Mouse (Mus musculus): ENCODE measurements around the gene Nabp2. TPM values are rescaled to one million over a fixed set of nuclear protein-coding genes. Genes with fewer than 3 reads are reported as not detected.

The Nabp2 gene
- total and polyA plus RNA-seq, 3 experiments, result 40.3 to 123 (median 43.7) TPM

DNA sequence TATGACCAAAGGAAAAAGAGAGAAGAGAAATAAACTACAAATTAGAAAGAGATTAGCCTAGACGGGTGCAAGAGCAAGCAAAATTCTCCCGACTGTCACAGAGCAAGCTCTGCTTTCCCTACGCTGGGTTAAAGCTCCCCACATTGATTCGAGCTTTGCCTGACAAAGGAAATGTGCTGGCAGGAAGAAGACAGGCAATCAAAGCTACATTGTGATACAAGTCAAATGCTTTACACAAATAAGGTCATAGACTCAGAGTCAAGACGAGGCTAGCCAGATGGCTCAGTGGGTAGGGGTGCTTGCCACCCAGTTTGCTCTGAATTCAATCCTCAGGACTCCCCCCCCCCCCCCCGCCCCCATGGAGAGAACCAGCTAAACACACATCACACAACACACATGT, 41.3 kb downstream of the Nabp2 start:
- Histone ChIP-seq H3K9ac (ENCODE audit: insufficient read depth, low read depth) (no peak overlapping the region), H3K4me1 (ENCODE audit: control insufficient read depth in 1 of 2, insufficient read depth in 2 of 2) (peaks cover 3 to 22% of the 10 kb centered on the region in 2 experiments; a peak in 3 of 4 replicates), H3K27ac (ENCODE audit: insufficient read depth, low read depth) (no peak overlapping the region), H3K4me2 (ENCODE audit: insufficient read depth, low read depth, poor library complexity, severe bottlenecking) (no peak overlapping the region), H3K79me2 (replicated peaks; ENCODE audit: control insufficient read depth, extremely low read depth, insufficient read depth, poor library complexity, severe bottlenecking) (no peaks in the 10 kb centered on the region), H3K36me3 (replicated peaks in 1 of 2; ENCODE audit: control insufficient read depth in 1 of 2, insufficient read depth in 1 of 2, low read length in 1 of 2) (peaks cover 4 to 12% of the 10 kb centered on the region in 2 experiments), H3K9me3 (replicated peaks; ENCODE audit: low read length) (no peaks in the 10 kb centered on the region), H3K27me3 (replicated peaks) (no peaks in the 10 kb centered on the region), H3K4me3 (replicated peaks in 1 of 3; ENCODE audit: low read depth in 2 of 3, low read length in 2 of 3, poor library complexity in 1 of 3) (no peak overlapping the region)
- DNase-seq (ENCODE audit: extremely low read depth), result no peak
- dilution Hi-C loops (cut with MboI; ENCODE audit: extremely low pct_ligation_motif_present, extremely low pct_unique_long_range_greater_than_20kb, low sequenced_read_pairs), result no loop called here
- in situ Hi-C loops (cut with MboI; ENCODE audit: low pct_ligation_motif_present, low pct_unique_long_range_greater_than_20kb, low sequenced_read_pairs), result no loop called here
- TF ChIP-seq BHLHE40 (IDR thresholded peaks at IDR 0.05; ENCODE audit: low read depth, low read length), result no peak
- no peak for TF ChIP-seq TBP (conservative IDR thresholded peaks at IDR 0.05; ENCODE audit: low read depth, low read length)
- no peak for TF ChIP-seq NRF1 (IDR thresholded peaks at IDR 0.05; ENCODE audit: low read depth, low read length)
- TF ChIP-seq POLR2AphosphoS2 (IDR thresholded peaks at IDR 0.05; ENCODE audit: low read depth, low read length), result no peak
- no peak for TF ChIP-seq SIN3A (IDR thresholded peaks at IDR 0.05; ENCODE audit: low read length)
- no peak for TF ChIP-seq E2F4 (IDR thresholded peaks at IDR 0.05; ENCODE audit: insufficient replicate concordance, low read depth, low read length)
- TF ChIP-seq MAX (IDR thresholded peaks at IDR 0.05; ENCODE audit: low read length), result no peak
- TF ChIP-seq MYC (IDR thresholded peaks at IDR 0.05; ENCODE audit: low read depth, low read length), result no peak
- no peak for TF ChIP-seq RAD21 (IDR thresholded peaks at IDR 0.05; ENCODE audit: low read depth, low read length)
- TF ChIP-seq GABPA (IDR thresholded peaks at IDR 0.05; ENCODE audit: insufficient replicate concordance, low read depth, low read length), result no peak
- TF ChIP-seq ETS1 (conservative IDR thresholded peaks at IDR 0.05; ENCODE audit: low read depth, low read length), result no peak
- TF ChIP-seq PAX5 (IDR thresholded peaks at IDR 0.05; ENCODE audit: low read length), result no peak
- TF ChIP-seq ZC3H11A (IDR thresholded peaks at IDR 0.05; ENCODE audit: low read depth, low read length), result no peak
- no peak for TF ChIP-seq IRF4 (IDR thresholded peaks at IDR 0.05; ENCODE audit: low read depth, low read length)
- TF ChIP-seq MEF2A (IDR thresholded peaks at IDR 0.05; ENCODE audit: borderline replicate concordance, low read depth, low read length), result no peak
- TF ChIP-seq SMC3 (IDR thresholded peaks at IDR 0.05; ENCODE audit: low read depth, low read length), result no peak
- no peak for TF ChIP-seq UBTF (IDR thresholded peaks at IDR 0.05; ENCODE audit: low read depth, low read length)
- TF ChIP-seq CHD1 (IDR thresholded peaks at IDR 0.05; ENCODE audit: low read depth, low read length), result no peak
- no peak for TF ChIP-seq MXI1 (IDR thresholded peaks at IDR 0.05; ENCODE audit: low read depth, low read length)
- no peak for TF ChIP-seq ZMIZ1 (IDR thresholded peaks at IDR 0.05; ENCODE audit: low read depth, low read length)

DNA sequence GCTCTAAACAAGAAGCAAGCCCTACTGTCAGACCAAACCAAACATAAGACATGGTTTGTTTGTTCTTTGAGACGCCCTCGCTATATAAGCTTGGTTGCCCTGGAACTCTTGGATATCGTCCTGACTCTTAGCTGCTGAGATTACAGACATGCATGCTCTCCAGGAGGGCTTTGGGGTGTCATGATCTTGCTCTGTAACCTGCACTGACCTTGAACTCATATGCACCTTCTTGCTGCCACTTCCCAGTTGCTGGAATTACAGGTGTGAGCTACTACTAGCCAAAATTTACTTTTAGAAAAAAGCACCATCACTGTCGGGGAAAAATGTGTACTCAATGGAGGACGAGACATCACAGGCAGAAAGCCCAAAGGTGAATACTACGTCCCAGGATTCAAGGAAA, 41.7 kb downstream of the Nabp2 start:
- in situ Hi-C loops (cut with MboI; ENCODE audit: low pct_ligation_motif_present, low pct_unique_long_range_greater_than_20kb, low sequenced_read_pairs), result no loop called here
- peak overlapping the region in 2 of 3 experiments; percentile 49 to 68 for H3K4me3 ChIP-seq (replicated peaks in 1 of 3; ENCODE audit: low read depth in 2 of 3, low read length in 2 of 3, poor library complexity in 1 of 3)
- dilution Hi-C loops (cut with MboI; ENCODE audit: extremely low pct_ligation_motif_present, extremely low pct_unique_long_range_greater_than_20kb, low sequenced_read_pairs), result no loop called here

More for the DNA sequence above, 41.7 kb downstream of the Nabp2 start:
- H3K4me1 ChIP-seq (ENCODE audit: control insufficient read depth in 1 of 2, insufficient read depth in 2 of 2), result peaks cover 3 to 22% of the 10 kb centered on the region in 2 experiments; a peak in 3 of 4 replicates
- peaks cover 6 to 17% of the 10 kb centered on the region in 2 experiments for H3K36me3 ChIP-seq (replicated peaks in 1 of 2; ENCODE audit: control insufficient read depth in 1 of 2, insufficient read depth in 1 of 2, low read length in 1 of 2)
- no peaks in the 10 kb centered on the region for H3K79me2 ChIP-seq (replicated peaks; ENCODE audit: control insufficient read depth, extremely low read depth, insufficient read depth, poor library complexity, severe bottlenecking)
- H3K4me2 ChIP-seq (ENCODE audit: insufficient read depth, low read depth, poor library complexity, severe bottlenecking), result peak overlapping the region; percentile 37
- H3K9ac ChIP-seq (ENCODE audit: insufficient read depth, low read depth), result peak overlapping the region; percentile 77
- no peaks in the 10 kb centered on the region for H3K9me3 ChIP-seq (replicated peaks; ENCODE audit: low read length)
- TF ChIP-seq MAX (IDR thresholded peaks at IDR 0.05; ENCODE audit: low read length) (no peak), MXI1 (IDR thresholded peaks at IDR 0.05; ENCODE audit: low read depth, low read length) (no peak), TCF12 (IDR thresholded peaks at IDR 0.05; ENCODE audit: low read depth, low read length) (no peak), USF2 (conservative IDR thresholded peaks at IDR 0.05; ENCODE audit: low read depth, low read length) (no peak), ELF1 (IDR thresholded peaks at IDR 0.05; ENCODE audit: low read depth, low read length) (no peak), CHD2 (IDR thresholded peaks at IDR 0.05; ENCODE audit: low read length) (no peak), HCFC1 (IDR thresholded peaks at IDR 0.05; ENCODE audit: low read depth, low read length) (no peak), TBP (conservative IDR thresholded peaks at IDR 0.05; ENCODE audit: low read depth, low read length) (no peak), BHLHE40 (IDR thresholded peaks at IDR 0.05; ENCODE audit: low read depth, low read length) (no peak), USF1 (IDR thresholded peaks at IDR 0.05; ENCODE audit: low read depth, low read length) (no peak), CTCF (conservative IDR thresholded peaks at IDR 0.05 in 1 of 2, IDR thresholded peaks at IDR 0.05 in 1 of 2; ENCODE audit: low read depth in 2 of 2, low read length in 2 of 2) (no peak), RCOR1 (conservative IDR thresholded peaks at IDR 0.05; ENCODE audit: low read depth, low read length) (no peak)
- H3K27me3 ChIP-seq (replicated peaks), result no peaks in the 10 kb centered on the region
- peak overlapping the region; percentile 99; the same call in 1 of the 2 replicates for H3K27ac ChIP-seq (ENCODE audit: insufficient read depth, low read depth)
- no peak for DNase-seq (ENCODE audit: extremely low read depth)
